Mouse (Mus musculus) midbrain, embryonic 12.5 days (tissue): ENCODE measurements at regions not wholly inside any gene's neighbourhood (a gene's known extent, or its start where the extent isn't known, plus 50 kb on each side); places are given as distances from the start of the nearest gene placed in this dataset.
A peak's percentile ranks its signal among the peaks of the same experiment; 100 is the strongest.

Experiments used
- ATAC-seq: fragments of 200-750 bp; cut with Nextera tagmentation; 2 replicates; pipeline ENCODE4 v1.8.0; 2017; ENCODE audit warnings: low read depth, moderate TSS enrichment, moderate library complexity; ENCODE audit not compliant: low FRiP score
- H3K27ac ChIP-seq: fragments of 300-500 bp; sonication (generic); replicated peaks from 2 replicates; pipeline ENCODE4 v1.5.1; 2016; ENCODE audit warnings: mild to moderate bottlenecking
- H3K27me3 ChIP-seq: fragments of 300-500 bp; sonication (generic); 2 replicates; pipeline ENCODE4 v1.6.1; 2016; ENCODE audit warnings: mild to moderate bottlenecking
- H3K36me3 ChIP-seq: fragments of 300-500 bp; sonication (generic); 2 replicates; pipeline ENCODE4 v1.6.1; 2016
- H3K4me1 ChIP-seq: fragments of 300-500 bp; sonication (generic); 2 replicates; pipeline ENCODE4 v1.6.1; 2016
- H3K4me2 ChIP-seq: fragments of 300-500 bp; sonication (generic); replicated peaks from 2 replicates; pipeline ENCODE4 v1.6.1; 2016; ENCODE audit warnings: mild to moderate bottlenecking, moderate library complexity
- H3K4me3 ChIP-seq: fragments of 300-500 bp; sonication (generic); 2 replicates; pipeline ENCODE4 v1.5.1; 2016; ENCODE audit warnings: mild to moderate bottlenecking
- H3K9ac ChIP-seq: fragments of 300-500 bp; sonication (generic); replicated peaks from 2 replicates; pipeline ENCODE4 v1.6.1; 2016; ENCODE audit warnings: mild to moderate bottlenecking, moderate library complexity
- H3K9me3 ChIP-seq: fragments of 300-500 bp; sonication (generic); 2 replicates; pipeline ENCODE4 v1.6.1; 2016; ENCODE audit warnings: mild to moderate bottlenecking
- WGBS: fragments of 180-500 bp; shearing (Covaris S2); methylation state at CpG from one replicate; pipeline ENCODE4 v1.1.7; 2016; 5-methylcytosine and 5-hydroxymethylcytosine counted together

- no peaks in the 10 kb centered on the region for H3K36me3 ChIP-seq
- WGBS: 85% methylated on average over 7 of the region's 7 CpGs
- no peak overlapping the region for H3K9ac ChIP-seq
- H3K9me3 ChIP-seq: no peaks in the 10 kb centered on the region
- no peak overlapping the region for H3K4me2 ChIP-seq
- H3K4me3 ChIP-seq: no peak overlapping the region
- ATAC-seq: no peak
- no peak overlapping the region for H3K27ac ChIP-seq
- H3K4me1 ChIP-seq: no peaks in the 10 kb centered on the region
- no peaks in the 10 kb centered on the region for H3K27me3 ChIP-seq
Observed at GRCm38 (mm10) chr1:18668901-18669300, 404.0 kb upstream of the Defb41 start.

GRCm38 (mm10) chr1:18668265-18668664 is 403.3 kb upstream of the Defb41 start:
- ATAC-seq: no peak
- Histone ChIP-seq H3K4me2 (no peak overlapping the region), H3K4me1 (no peaks in the 10 kb centered on the region), H3K4me3 (no peak overlapping the region), H3K36me3 (no peaks in the 10 kb centered on the region), H3K9ac (no peak overlapping the region), H3K27me3 (no peaks in the 10 kb centered on the region), H3K9me3 (no peaks in the 10 kb centered on the region), H3K27ac (no peak overlapping the region)
- 88% methylated on average over 5 of the region's 5 CpGs for WGBS

GRCm38 (mm10) chr1:18640858-18641257 is 375.9 kb upstream of the Defb41 start:
- Histone ChIP-seq H3K9ac (no peak overlapping the region), H3K36me3 (no peaks in the 10 kb centered on the region), H3K4me1 (peaks cover 12% of the 10 kb centered on the region; the same call in 1 of the 2 replicates), H3K4me2 (no peak overlapping the region), H3K27me3 (no peaks in the 10 kb centered on the region), H3K9me3 (no peaks in the 10 kb centered on the region), H3K4me3 (no peak overlapping the region), H3K27ac (no peak overlapping the region)
- no peak for ATAC-seq

GRCm38 (mm10) chr1:18639460-18640300 is 374.7 kb upstream of the Defb41 start:
- Histone ChIP-seq H3K4me1 (peaks cover 12% of the 10 kb centered on the region; the same call in 1 of the 2 replicates), H3K4me3 (no peak overlapping the region), H3K36me3 (no peaks in the 10 kb centered on the region), H3K27ac (peak overlapping the region; percentile 67), H3K4me2 (peak overlapping the region; percentile 31), H3K9me3 (no peaks in the 10 kb centered on the region), H3K9ac (no peak overlapping the region), H3K27me3 (no peaks in the 10 kb centered on the region)
- ATAC-seq: peak; percentile 85
- WGBS: 10% methylated on average over 8 of the region's 8 CpGs

- Histone ChIP-seq H3K4me2 (no peak overlapping the region), H3K4me3 (no peak overlapping the region), H3K27ac (no peak overlapping the region), H3K9ac (no peak overlapping the region), H3K9me3 (no peaks in the 10 kb centered on the region), H3K27me3 (no peaks in the 10 kb centered on the region), H3K36me3 (no peaks in the 10 kb centered on the region), H3K4me1 (peaks cover 12% of the 10 kb centered on the region; the same call in 1 of the 2 replicates)
- no peak for ATAC-seq
Observed at GRCm38 (mm10) chr1:18637334-18637733, 372.4 kb upstream of the Defb41 start.

GRCm38 (mm10) chr1:18610231-18610630 is 345.3 kb upstream of the Defb41 start:
- 88% methylated on average over 7 of the region's 7 CpGs for WGBS
- no peak; the same call in 1 of the 2 replicates for ATAC-seq
- Histone ChIP-seq H3K4me2 (no peak overlapping the region), H3K4me1 (no peaks in the 10 kb centered on the region), H3K27ac (no peak overlapping the region), H3K27me3 (no peaks in the 10 kb centered on the region), H3K36me3 (no peaks in the 10 kb centered on the region), H3K9me3 (no peaks in the 10 kb centered on the region), H3K4me3 (no peak overlapping the region), H3K9ac (no peak overlapping the region)

GRCm38 (mm10) chr1:18599864-18600263 is 334.9 kb upstream of the Defb41 start:
- 74% methylated on average over 1 of the region's 1 CpGs for WGBS
- no peaks in the 10 kb centered on the region for H3K36me3 ChIP-seq

GRCm38 (mm10) chr1:18598908-18599307 is 334.0 kb upstream of the Defb41 start:
- H3K4me3 ChIP-seq: no peak overlapping the region
- WGBS: 40% methylated on average over 4 of the region's 4 CpGs
- no peaks in the 10 kb centered on the region for H3K27me3 ChIP-seq
- no peak overlapping the region for H3K4me2 ChIP-seq
- H3K4me1 ChIP-seq: no peaks in the 10 kb centered on the region
- H3K36me3 ChIP-seq: no peaks in the 10 kb centered on the region
- ATAC-seq: peak; percentile 41; the same call in 1 of the 2 replicates
- no peaks in the 10 kb centered on the region for H3K9me3 ChIP-seq
- H3K27ac ChIP-seq: no peak overlapping the region
- H3K9ac ChIP-seq: no peak overlapping the region

More at GRCm38 (mm10) chr1:18599864-18600263, 334.9 kb upstream of the Defb41 start:
- Histone ChIP-seq H3K9ac (no peak overlapping the region), H3K27me3 (no peaks in the 10 kb centered on the region), H3K4me3 (no peak overlapping the region), H3K4me2 (no peak overlapping the region), H3K4me1 (no peaks in the 10 kb centered on the region), H3K9me3 (no peaks in the 10 kb centered on the region), H3K27ac (no peak overlapping the region)
- no peak for ATAC-seq

- no peak overlapping the region for H3K4me3 ChIP-seq
- no peak overlapping the region for H3K9ac ChIP-seq
- H3K4me1 ChIP-seq: no peaks in the 10 kb centered on the region
- H3K4me2 ChIP-seq: no peak overlapping the region
- H3K27me3 ChIP-seq: no peaks in the 10 kb centered on the region
- WGBS: 71% methylated on average over 6 of the region's 6 CpGs
- no peaks in the 10 kb centered on the region for H3K9me3 ChIP-seq
- H3K27ac ChIP-seq: no peak overlapping the region
- H3K36me3 ChIP-seq: no peaks in the 10 kb centered on the region
- no peak for ATAC-seq
Observed at GRCm38 (mm10) chr1:18583358-18584128, 318.6 kb upstream of the Defb41 start.

GRCm38 (mm10) chr1:18578625-18579024 is 313.7 kb upstream of the Defb41 start:
- no peaks in the 10 kb centered on the region for H3K4me1 ChIP-seq
- no peak overlapping the region for H3K4me2 ChIP-seq
- H3K9me3 ChIP-seq: no peaks in the 10 kb centered on the region
- H3K4me3 ChIP-seq: no peak overlapping the region
- no peak overlapping the region for H3K9ac ChIP-seq
- ATAC-seq: no peak
- H3K36me3 ChIP-seq: no peaks in the 10 kb centered on the region
- H3K27me3 ChIP-seq: no peaks in the 10 kb centered on the region
- 91% methylated on average over 2 of the region's 2 CpGs for WGBS
- H3K27ac ChIP-seq: no peak overlapping the region

- H3K4me2 ChIP-seq: no peak overlapping the region
- no peak overlapping the region for H3K27ac ChIP-seq
- no peaks in the 10 kb centered on the region for H3K4me1 ChIP-seq
- H3K36me3 ChIP-seq: no peaks in the 10 kb centered on the region
- ATAC-seq: peak; percentile 60; the same call in 1 of the 2 replicates
- no peaks in the 10 kb centered on the region for H3K9me3 ChIP-seq
- 39% methylated on average over 2 of the region's 2 CpGs for WGBS
- no peak overlapping the region for H3K4me3 ChIP-seq
- H3K27me3 ChIP-seq: no peaks in the 10 kb centered on the region
- no peak overlapping the region for H3K9ac ChIP-seq
Observed at GRCm38 (mm10) chr1:18567086-18567485, 302.1 kb upstream of the Defb41 start.

GRCm38 (mm10) chr1:18551211-18551610 is 286.3 kb upstream of the Defb41 start:
- 79% methylated on average over 2 of the region's 2 CpGs for WGBS
- no peak for ATAC-seq
- no peak overlapping the region for H3K9ac ChIP-seq

More at GRCm38 (mm10) chr1:18551211-18551610, 286.3 kb upstream of the Defb41 start:
- no peak overlapping the region for H3K27ac ChIP-seq
- no peaks in the 10 kb centered on the region for H3K27me3 ChIP-seq
- no peaks in the 10 kb centered on the region for H3K4me1 ChIP-seq
- H3K36me3 ChIP-seq: no peaks in the 10 kb centered on the region
- H3K9me3 ChIP-seq: no peaks in the 10 kb centered on the region
- H3K4me2 ChIP-seq: no peak overlapping the region
- no peak overlapping the region for H3K4me3 ChIP-seq
